Mouse (Mus musculus): ENCODE data around the gene Fam47c. TPM values are rescaled to one million over a fixed set of nuclear protein-coding genes. Genes with fewer than 3 reads are reported as not detected.

Fam47c gene
- not detected in 2 replicates for polyA plus RNA-seq (2021; fragmentation: Nextera tagmentation)
- long read RNA-seq, experiment 1, result 0 reads
- long read RNA-seq, experiment 2, result 0 reads

DNA sequence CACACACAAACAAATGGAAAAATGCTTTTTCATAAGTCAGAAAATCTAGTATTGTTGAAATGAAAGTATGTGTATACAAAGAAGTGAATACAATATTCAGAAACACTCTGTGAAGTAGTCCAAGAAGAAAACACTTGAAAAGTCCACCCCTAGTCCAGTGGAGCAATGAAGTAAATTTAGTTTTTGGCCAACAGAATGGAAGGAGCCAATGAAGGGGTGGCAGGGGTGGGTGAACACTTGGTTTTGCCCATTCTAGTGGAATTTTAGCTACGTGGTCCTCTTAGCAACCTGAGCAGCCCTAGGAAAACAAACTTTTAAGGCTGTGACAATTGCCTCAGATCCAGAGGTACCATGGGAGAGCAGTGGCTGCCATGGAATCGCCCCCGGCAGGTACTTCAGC lies at the start of gene Fam47c:
TSS of gene Fam47c (plus strand) at position 301 of the 400 bp plus-strand sequence.

Other genes with a start within 250 kb of the Fam47c start
- 4.0 and 6.4 TPM in 2 replicates for gene Prrg1, start 153.9 kb upstream of the Fam47c start, polyA plus RNA-seq (2021; fragmentation: Nextera tagmentation)

Data from left cerebral cortex, adult 6 months (tissue).